Mouse (Mus musculus) ES-Bruce4 (cell line): ENCODE results near the gene Hivep3.

Experiments used
- CTCF ChIP-seq: IDR thresholded peaks from one replicate; pipeline ENCODE4 v1.8.1; 2011; ENCODE audit warnings: low read depth, low read length
- POLR2A ChIP-seq: IDR thresholded peaks from one replicate; pipeline ENCODE4 v1.8.1; 2011; ENCODE audit warnings: low read length; ENCODE audit not compliant: insufficient read depth

- no peak for TF ChIP-seq POLR2A
- TF ChIP-seq CTCF = no peak
These were observed 336.0 kb downstream of the Hivep3 start for GRCm38 (mm10) chr4:120069582-120069980.
